Mouse (Mus musculus) G1E (cell line): ENCODE measurements around the gene Dydc1. TPM values are rescaled to one million over a fixed set of nuclear protein-coding genes. Genes with fewer than 3 reads are reported as not detected.

Experiments used
- ATAC-seq: 2 replicates; pipeline ENCODE4 v1.8.0; 2016; ENCODE audit warnings: mild to moderate bottlenecking; ENCODE audit not compliant: insufficient number of reproducible peaks, poor library complexity, low FRiP score, severe bottlenecking; ENCODE audit errors: extremely low read depth
- DNase-seq: peaks from one replicate; pipeline ENCODE4 v3.0.0; 2012; ENCODE audit warnings: low spot score
- H3K27me3 ChIP-seq: 2 replicates; pipeline ENCODE4 v1.6.1; 2012; ENCODE audit warnings: mild to moderate bottlenecking, low read length, inconsistent platforms; ENCODE audit not compliant: insufficient read depth
- H3K36me3 ChIP-seq: replicated peaks from 2 replicates; pipeline ENCODE3; 2012; ENCODE audit warnings: mild to moderate bottlenecking, inconsistent platforms
- H3K4me1 ChIP-seq: 2 replicates; pipeline ENCODE4 v1.6.1; 2012; ENCODE audit warnings: low read depth, low read length, inconsistent platforms, mixed read lengths; ENCODE audit not compliant: insufficient read depth
- H3K4me3 ChIP-seq: 2 replicates; pipeline ENCODE4 v1.5.1; 2012; ENCODE audit warnings: low read depth, mild to moderate bottlenecking, inconsistent platforms, low read length, moderate library complexity, mixed read lengths
- H3K9me3 ChIP-seq: replicated peaks from 2 replicates; pipeline ENCODE4 v1.6.1; 2012; ENCODE audit warnings: inconsistent platforms
- CTCF ChIP-seq: IDR thresholded peaks from 2 replicates; pipeline ENCODE4 v1.5.1; 2012; ENCODE audit warnings: low read depth, low read length, inconsistent platforms, mixed read lengths
- GATA1 ChIP-seq: IDR thresholded peaks from 2 replicates; pipeline ENCODE4 v1.6.1; 2012; ENCODE audit warnings: borderline replicate concordance, low read length, inconsistent platforms, mixed read lengths
- GATA2 ChIP-seq: IDR thresholded peaks from 2 replicates; pipeline ENCODE4 v1.6.1; 2012; ENCODE audit warnings: low read depth, low read length, inconsistent platforms, borderline replicate concordance
- POLR2AphosphoS5 ChIP-seq: IDR thresholded peaks from 2 replicates; pipeline ENCODE4 v1.6.1; 2012; ENCODE audit warnings: low read depth, low read length, inconsistent platforms; ENCODE audit not compliant: insufficient replicate concordance
- TAL1 ChIP-seq: conservative IDR thresholded peaks from 2 replicates; pipeline ENCODE4 v1.6.1; 2012; ENCODE audit warnings: low read depth, low read length, inconsistent platforms, mixed read lengths
- polyA plus RNA-seq: library from polyadenylated mRNA; stranded (reverse); fragments of >175 nt; gene quantifications from 2 replicates; pipeline ENCODE4 v1.2.3, GENCODE M21; 2012
- total RNA-seq, 2 experiments: library from RNA; stranded (forward) in 1 of 2; stranded (reverse) in 1 of 2; fragments of 200-1000 nt in 1 of 2; fragments of >200 nt in 1 of 2; fragmentation: Nextera tagmentation in 1 of 2; gene quantifications; 2 replicates each; pipeline ENCODE4 v1.2.3; 2014 to 2017

Gene Dydc1
- total RNA-seq (2014; fragmentation: Nextera tagmentation) (not detected in 2 replicates), total RNA-seq (2017) (not detected in 2 replicates), polyA plus RNA-seq (not detected in 2 replicates)

- DNase-seq (no peak), ATAC-seq (no peak)
- H3K4me3 ChIP-seq = no peak within 1 kb of the TSS
- no peaks in the 10 kb centered on the region for H3K9me3 ChIP-seq
- H3K36me3 ChIP-seq = no peaks in the 10 kb centered on the region
- no peak for TF ChIP-seq GATA2
- no peak for TF ChIP-seq GATA1
- no peak for TF ChIP-seq CTCF
- no peak for TF ChIP-seq TAL1
- no peak for TF ChIP-seq POLR2AphosphoS5
- no peaks in the 10 kb centered on the region for H3K4me1 ChIP-seq
- peaks cover 8% of the 10 kb centered on the region for H3K27me3 ChIP-seq
Measured at GRCm38 (mm10) chr14:41072229-41072943, at the start of gene Dydc1. TSS of gene Dydc1 (plus strand) at chr14:41072911.

DNA sequence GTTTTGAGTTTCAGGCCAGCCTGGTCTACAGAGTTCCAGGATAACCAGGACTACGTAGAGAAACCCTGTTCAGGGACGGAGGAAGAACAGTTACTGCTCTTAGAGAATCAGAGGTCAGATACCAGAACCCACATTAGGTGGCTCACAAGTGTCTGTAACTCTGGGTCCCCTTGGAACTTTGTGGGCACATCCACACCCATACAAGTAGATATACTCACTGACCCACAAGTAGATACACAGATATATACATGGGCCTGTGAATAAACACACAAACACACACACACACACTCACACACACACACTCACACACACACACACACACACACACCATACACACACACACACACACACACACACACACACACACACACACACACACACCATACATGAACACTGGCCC is 47.6 kb upstream of the Dydc1 start:
- H3K36me3 ChIP-seq = no peaks in the 10 kb centered on the region
- ATAC-seq = no peak
- DNase-seq = no peak
- H3K9me3 ChIP-seq = no peaks in the 10 kb centered on the region
- no peaks in the 10 kb centered on the region for H3K27me3 ChIP-seq
- TF ChIP-seq GATA2 (no peak), POLR2AphosphoS5 (no peak), GATA1 (no peak), TAL1 (no peak), CTCF (no peak)
- H3K4me3 ChIP-seq = no peak overlapping the region; the same call in 1 of the 2 replicates
- H3K4me1 ChIP-seq = peaks cover 61% of the 10 kb centered on the region

DNA sequence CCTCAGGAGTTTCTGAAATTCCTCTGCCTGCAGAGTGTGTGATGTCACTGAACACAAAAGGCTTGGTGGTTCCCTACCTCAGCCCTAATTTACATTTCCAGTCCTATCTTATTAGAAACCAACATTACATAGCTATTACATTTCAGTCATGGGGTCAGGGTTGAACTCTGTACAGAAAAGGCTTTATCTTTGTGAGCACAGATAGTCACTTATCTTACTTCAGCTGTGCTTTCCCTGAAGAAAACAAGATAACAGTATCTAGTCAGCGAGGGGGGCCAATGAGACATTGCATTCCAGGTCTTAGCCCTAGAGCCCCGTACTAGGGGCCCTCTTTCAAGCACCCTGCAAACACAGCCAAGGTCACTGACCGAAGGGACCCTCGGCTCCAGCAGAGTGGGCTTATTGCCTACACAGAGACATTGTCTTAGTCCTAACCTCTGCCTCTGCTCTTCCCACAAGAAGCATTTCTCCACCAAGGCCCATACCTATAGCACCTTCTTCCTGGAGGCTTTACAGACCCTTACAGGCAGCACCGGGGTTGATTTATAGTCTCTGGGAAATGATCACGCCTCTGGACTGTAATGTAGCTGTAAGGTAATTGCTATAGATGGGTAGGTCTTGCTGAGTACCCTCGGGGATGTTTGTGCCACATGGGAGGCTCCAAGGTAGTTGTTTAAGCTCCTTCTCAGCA is 47.0 kb upstream of the Dydc1 start:
- DNase-seq = peak; percentile 68
- no peaks in the 10 kb centered on the region for H3K27me3 ChIP-seq
- no peaks in the 10 kb centered on the region for H3K36me3 ChIP-seq
- no peaks in the 10 kb centered on the region for H3K9me3 ChIP-seq
- TF ChIP-seq CTCF (no peak), TAL1 (peak; percentile 98), GATA2 (no peak), POLR2AphosphoS5 (no peak), GATA1 (no peak)
- peak; percentile 95 for ATAC-seq
- H3K4me1 ChIP-seq = peaks cover 55% of the 10 kb centered on the region
- peak overlapping the region; percentile 44; the same call in 1 of the 2 replicates for H3K4me3 ChIP-seq

- Histone ChIP-seq H3K36me3 (no peaks in the 10 kb centered on the region), H3K9me3 (no peaks in the 10 kb centered on the region), H3K4me1 (peaks cover 57% of the 10 kb centered on the region), H3K27me3 (no peaks in the 10 kb centered on the region), H3K4me3 (no peak overlapping the region)
- TF ChIP-seq POLR2AphosphoS5 (no peak), TAL1 (no peak), CTCF (no peak), GATA2 (no peak), GATA1 (no peak)
- DNase-seq (no peak), ATAC-seq (no peak)
Measured at GRCm38 (mm10) chr14:41029303-41029702, 43.4 kb upstream of the Dydc1 start.

DNA sequence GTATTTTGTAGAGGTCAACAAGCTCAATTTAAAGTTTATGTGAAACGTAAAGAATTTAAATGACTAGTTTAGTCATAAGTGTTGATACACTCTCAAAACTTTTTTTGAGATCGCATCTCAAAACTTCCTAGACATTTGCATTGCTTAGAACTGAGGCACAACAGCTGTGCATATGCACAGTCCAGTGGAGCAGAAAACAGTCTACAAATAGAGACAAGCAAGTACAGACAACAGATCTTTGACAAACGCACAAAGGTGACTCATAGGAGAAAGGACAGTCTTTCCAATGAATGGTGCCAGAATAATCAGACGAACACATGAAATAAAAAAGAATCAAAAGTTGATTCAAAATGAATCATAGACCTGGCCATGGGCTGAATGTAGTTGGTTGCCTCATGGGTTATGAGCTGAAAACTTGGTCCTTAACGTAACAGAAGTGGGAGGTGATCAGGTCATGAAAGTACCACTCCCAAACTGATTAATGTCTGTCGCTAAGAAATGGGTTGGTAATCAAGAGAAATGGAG is 41.7 kb upstream of the Dydc1 start:
- H3K36me3 ChIP-seq = no peaks in the 10 kb centered on the region
- TF ChIP-seq GATA1 (no peak), TAL1 (no peak), GATA2 (no peak), CTCF (no peak), POLR2AphosphoS5 (no peak)
- no peak for ATAC-seq

More for the DNA sequence above, 41.7 kb upstream of the Dydc1 start:
- Histone ChIP-seq H3K4me3 (no peak overlapping the region), H3K27me3 (peaks cover 4% of the 10 kb centered on the region; the same call in 1 of the 2 replicates), H3K4me1 (peaks cover 43% of the 10 kb centered on the region), H3K9me3 (no peaks in the 10 kb centered on the region)
- DNase-seq = no peak
